In genomic region chr11:98448191-98448790, GRCm38 (mm10) we compare ENCODE assay signal across 9 mouse cellular contexts. TPM values are rescaled to one million over a fixed set of nuclear protein-coding genes. Genes with fewer than 3 reads are reported as not detected.
DNase-seq lines count a peak whose midpoint lies in the region; ATAC-seq and TF ChIP-seq lines count a peak whose summit lies in the region.
"Had no signal": no experiment of that assay in that cellular context is flagged by ENCODE, and none has a peak within 500 bp of the region (broad histone marks: within the 10 kb centered on the region; RNA-seq: fewer than 3 reads in every experiment).

No protein-coding gene starts in this region.

- H3K27ac ChIP-seq in limb, embryonic 12.5 days, result no peak overlapping the region
- H3K27ac ChIP-seq in limb, embryonic 10.5 days, result no peak overlapping the region
- no peak overlapping the region for H3K27ac ChIP-seq in embryonic facial prominence, embryonic 14.5 days (replicated peaks; ENCODE audit: low read depth, low read length)
- H3K27ac ChIP-seq in limb, embryonic 13.5 days, result no peak overlapping the region
- peak overlapping the region; percentile 92 for H3K27ac ChIP-seq in stomach, embryonic 14.5 days (ENCODE audit: low read length)
- H3K27ac ChIP-seq in forebrain, postnatal 0 days (ENCODE audit: low read depth, low read length), result no peak overlapping the region

- H3K36me3 ChIP-seq in limb, embryonic 12.5 days, result no peaks in the 10 kb centered on the region
- H3K36me3 ChIP-seq in limb, embryonic 10.5 days, result no peaks in the 10 kb centered on the region
- no peaks in the 10 kb centered on the region for H3K36me3 ChIP-seq in embryonic facial prominence, embryonic 14.5 days (ENCODE audit: control insufficient read depth, insufficient read depth, low read length)
- no peaks in the 10 kb centered on the region for H3K36me3 ChIP-seq in limb, embryonic 13.5 days
- H3K36me3 ChIP-seq in stomach, embryonic 14.5 days (ENCODE audit: control insufficient read depth, insufficient read depth, low read length), result peaks cover 9% of the 10 kb centered on the region; the same call in 1 of the 2 replicates
- no peaks in the 10 kb centered on the region for H3K36me3 ChIP-seq in forebrain, postnatal 0 days (ENCODE audit: insufficient read depth)

- no peak for ATAC-seq in limb, embryonic 12.5 days (ENCODE audit: insufficient number of reproducible peaks, insufficient read depth, low FRiP score, low TSS enrichment, low read depth)
- ATAC-seq in embryonic facial prominence, embryonic 14.5 days (ENCODE audit: low read depth), result no peak
- no peak for ATAC-seq in limb, embryonic 13.5 days (ENCODE audit: low FRiP score, low read depth)
- peak; percentile 43 for ATAC-seq in stomach, embryonic 14.5 days (ENCODE audit: insufficient number of reproducible peaks, insufficient read depth, low FRiP score, low read depth)
- ATAC-seq in forebrain, postnatal 0 days, result no peak

- no peaks in the 10 kb centered on the region for H3K9me3 ChIP-seq in limb, embryonic 12.5 days
- no peaks in the 10 kb centered on the region for H3K9me3 ChIP-seq in limb, embryonic 10.5 days (replicated peaks)
- H3K9me3 ChIP-seq in embryonic facial prominence, embryonic 14.5 days (ENCODE audit: control insufficient read depth, low read length), result no peaks in the 10 kb centered on the region
- H3K9me3 ChIP-seq in limb, embryonic 13.5 days, result no peaks in the 10 kb centered on the region
- no peaks in the 10 kb centered on the region for H3K9me3 ChIP-seq in stomach, embryonic 14.5 days (ENCODE audit: control insufficient read depth, low read depth, low read length)
- H3K9me3 ChIP-seq in forebrain, postnatal 0 days (ENCODE audit: low read length), result no peaks in the 10 kb centered on the region

- peak overlapping the region; percentile 44 for H3K4me2 ChIP-seq in limb, embryonic 12.5 days
- peak overlapping the region; percentile 42 for H3K4me2 ChIP-seq in embryonic facial prominence, embryonic 14.5 days (ENCODE audit: low read depth, low read length)
- H3K4me2 ChIP-seq in limb, embryonic 13.5 days (replicated peaks), result peak overlapping the region; percentile 52
- H3K4me2 ChIP-seq in stomach, embryonic 14.5 days (replicated peaks; ENCODE audit: low read depth, low read length), result peak overlapping the region; percentile 43
- no peak overlapping the region for H3K4me2 ChIP-seq in forebrain, postnatal 0 days (ENCODE audit: low read depth)

- H3K4me1 ChIP-seq in limb, embryonic 12.5 days (replicated peaks), result peaks cover 18% of the 10 kb centered on the region
- peaks cover 35% of the 10 kb centered on the region for H3K4me1 ChIP-seq in limb, embryonic 10.5 days
- H3K4me1 ChIP-seq in embryonic facial prominence, embryonic 14.5 days (ENCODE audit: control insufficient read depth, insufficient read depth, low read length), result no peaks in the 10 kb centered on the region
- H3K4me1 ChIP-seq in limb, embryonic 13.5 days, result peaks cover 16% of the 10 kb centered on the region
- no peaks in the 10 kb centered on the region for H3K4me1 ChIP-seq in stomach, embryonic 14.5 days (ENCODE audit: control insufficient read depth, insufficient read depth, low read length)
- H3K4me1 ChIP-seq in forebrain, postnatal 0 days (ENCODE audit: insufficient read depth), result no peaks in the 10 kb centered on the region

- 38% methylated on average over 13 of the region's 13 CpGs for WGBS in limb, embryonic 12.5 days
- WGBS in limb, embryonic 10.5 days, result 37% methylated on average over 13 of the region's 13 CpGs
- WGBS in embryonic facial prominence, embryonic 14.5 days, result 32% methylated on average over 10 of the region's 13 CpGs
- WGBS in limb, embryonic 13.5 days, result 47% methylated on average over 11 of the region's 13 CpGs
- WGBS in stomach, embryonic 14.5 days, result 38% methylated on average over 13 of the region's 13 CpGs
- 45% methylated on average over 13 of the region's 13 CpGs for WGBS in forebrain, postnatal 0 days

- H3K9ac ChIP-seq in limb, embryonic 12.5 days (replicated peaks), result no peak overlapping the region
- H3K9ac ChIP-seq in embryonic facial prominence, embryonic 14.5 days (ENCODE audit: low read depth, low read length), result peak overlapping the region; percentile 40; the same call in 1 of the 2 replicates
- no peak overlapping the region for H3K9ac ChIP-seq in limb, embryonic 13.5 days
- H3K9ac ChIP-seq in stomach, embryonic 14.5 days (replicated peaks; ENCODE audit: low read depth, low read length), result peak overlapping the region; percentile 55; the same call in 1 of the 2 replicates
- H3K9ac ChIP-seq in forebrain, postnatal 0 days, result no peak overlapping the region

- H3K27me3 ChIP-seq in limb, embryonic 12.5 days, result peaks cover 42% of the 10 kb centered on the region
- peaks cover 57% of the 10 kb centered on the region for H3K27me3 ChIP-seq in limb, embryonic 10.5 days (ENCODE audit: low read depth, poor library complexity, severe bottlenecking)
- H3K27me3 ChIP-seq in embryonic facial prominence, embryonic 14.5 days (replicated peaks; ENCODE audit: control insufficient read depth, insufficient read depth, low read length), result peaks cover 28% of the 10 kb centered on the region
- peaks cover 51% of the 10 kb centered on the region for H3K27me3 ChIP-seq in limb, embryonic 13.5 days
- H3K27me3 ChIP-seq in stomach, embryonic 14.5 days (ENCODE audit: control insufficient read depth, insufficient read depth, low read length), result 0 out of 2 replicates have a peak, but pooled peaks cover 7% of the 10 kb centered on the region
- H3K27me3 ChIP-seq in forebrain, postnatal 0 days (ENCODE audit: insufficient read depth, low read length), result peaks cover 19% of the 10 kb centered on the region

- no peak for TF ChIP-seq CTCF in forebrain, postnatal 0 days (IDR thresholded peaks at IDR 0.05; ENCODE audit: low read depth)

- DNase-seq in limb, embryonic 10.5 days (ENCODE audit: low spot score), result no peak
- no peak for DNase-seq in embryonic facial prominence, embryonic 14.5 days (ENCODE audit: low spot score)
- no peak for DNase-seq in cerebellum, adult 9-11 months
- DNase-seq in forebrain, postnatal 0 days, result no peak
- no peak for DNase-seq in c-Kit-positive CD71-positive TER-119-positive erythroid progenitor cells, embryonic 14.5 days (ENCODE audit: low spot score)

- H3K4me3 ChIP-seq in limb, embryonic 12.5 days (replicated peaks), result 0 out of 2 replicates have a peak overlapping the region, but pooled peaks have one; percentile 27
- H3K4me3 ChIP-seq in limb, embryonic 10.5 days, result no peak overlapping the region; the same call in 1 of the 2 replicates
- H3K4me3 ChIP-seq in embryonic facial prominence, embryonic 14.5 days (ENCODE audit: low read depth, low read length), result peak overlapping the region; percentile 27
- H3K4me3 ChIP-seq in limb, embryonic 13.5 days, result peak overlapping the region; percentile 32
- peak overlapping the region; percentile 42 for H3K4me3 ChIP-seq in stomach, embryonic 14.5 days (ENCODE audit: low read depth, low read length)
- H3K4me3 ChIP-seq in forebrain, postnatal 0 days (ENCODE audit: low read depth, low read length), result no peak overlapping the region
- H3K4me3 ChIP-seq: myocyte had no signal

RNA-seq across cellular contexts. Expression of gene Grb7, which starts 2.1 kb away (rescaled TPM):
- 5.1 and 5.4 TPM in 2 replicates for polyA plus RNA-seq in limb, embryonic 12.5 days (2016; fragmentation: Nextera tagmentation; extraction: Ambion mirVana)
- 6.4 and 9.5 TPM in 2 replicates for polyA plus RNA-seq in limb, embryonic 10.5 days (2016; fragmentation: Nextera tagmentation; extraction: Ambion mirVana)
- polyA plus RNA-seq in embryonic facial prominence, embryonic 14.5 days (2014; fragmentation: Nextera tagmentation; extraction: Ambion mirVana), result 8.3 and 8.8 TPM in 2 replicates
- 5.2 and 6.7 TPM in 2 replicates for polyA plus RNA-seq in limb, embryonic 13.5 days (2015; fragmentation: Nextera tagmentation; extraction: Ambion mirVana)
- polyA plus RNA-seq in stomach, embryonic 14.5 days (2014; fragmentation: Nextera tagmentation; extraction: Ambion mirVana), result 44.0 and 44.3 TPM in 2 replicates
- 1.2 and 2.1 TPM in 2 replicates for total RNA-seq in forebrain, postnatal 0 days (2014; rRNA removed)
- polyA plus RNA-seq in forebrain, postnatal 0 days (2015; fragmentation: Nextera tagmentation; extraction: Ambion mirVana), result 0.88 and 1.3 TPM in 2 replicates
- polyA plus RNA-seq: myocyte had no signal

RNA-seq across cellular contexts. Expression of gene Mien1, which starts 9.5 kb away (rescaled TPM):
- polyA plus RNA-seq in limb, embryonic 12.5 days (2016; fragmentation: Nextera tagmentation; extraction: Ambion mirVana), result 74.4 and 79.8 TPM in 2 replicates
- polyA plus RNA-seq in limb, embryonic 10.5 days (2016; fragmentation: Nextera tagmentation; extraction: Ambion mirVana), result 76.8 and 81.3 TPM in 2 replicates
- polyA plus RNA-seq in embryonic facial prominence, embryonic 14.5 days (2014; fragmentation: Nextera tagmentation; extraction: Ambion mirVana), result 92.4 and 102 TPM in 2 replicates
- 76.0 and 79.4 TPM in 2 replicates for polyA plus RNA-seq in limb, embryonic 13.5 days (2015; fragmentation: Nextera tagmentation; extraction: Ambion mirVana)
- 98.0 and 101 TPM in 2 replicates for polyA plus RNA-seq in stomach, embryonic 14.5 days (2014; fragmentation: Nextera tagmentation; extraction: Ambion mirVana)
- total RNA-seq in forebrain, postnatal 0 days (2014; rRNA removed), result 73.1 and 105 TPM in 2 replicates
- 272 and 326 TPM in 2 replicates for polyA plus RNA-seq in forebrain, postnatal 0 days (2015; fragmentation: Nextera tagmentation; extraction: Ambion mirVana)

RNA-seq across cellular contexts. Expression of gene Erbb2, which starts 36.0 kb away (rescaled TPM):
- 40.8 and 45.7 TPM in 2 replicates for polyA plus RNA-seq in limb, embryonic 12.5 days (2016; fragmentation: Nextera tagmentation; extraction: Ambion mirVana)
- 24.5 and 30.9 TPM in 2 replicates for polyA plus RNA-seq in limb, embryonic 10.5 days (2016; fragmentation: Nextera tagmentation; extraction: Ambion mirVana)
- 48.3 and 54.8 TPM in 2 replicates for polyA plus RNA-seq in embryonic facial prominence, embryonic 14.5 days (2014; fragmentation: Nextera tagmentation; extraction: Ambion mirVana)
- polyA plus RNA-seq in limb, embryonic 13.5 days (2015; fragmentation: Nextera tagmentation; extraction: Ambion mirVana), result 47.3 and 53.0 TPM in 2 replicates
- polyA plus RNA-seq in stomach, embryonic 14.5 days (2014; fragmentation: Nextera tagmentation; extraction: Ambion mirVana), result 48.0 and 50.1 TPM in 2 replicates
- 3.8 and 4.9 TPM in 2 replicates for total RNA-seq in forebrain, postnatal 0 days (2014; rRNA removed)
- polyA plus RNA-seq in forebrain, postnatal 0 days (2015; fragmentation: Nextera tagmentation; extraction: Ambion mirVana), result 2.4 and 3.7 TPM in 2 replicates

RNA-seq across cellular contexts. Expression of gene Pgap3, which starts 48.0 kb away (rescaled TPM):
- polyA plus RNA-seq in limb, embryonic 12.5 days (2016; fragmentation: Nextera tagmentation; extraction: Ambion mirVana), result 7.9 and 9.7 TPM in 2 replicates
- 9.7 and 10.5 TPM in 2 replicates for polyA plus RNA-seq in limb, embryonic 10.5 days (2016; fragmentation: Nextera tagmentation; extraction: Ambion mirVana)
- polyA plus RNA-seq in embryonic facial prominence, embryonic 14.5 days (2014; fragmentation: Nextera tagmentation; extraction: Ambion mirVana), result 9.3 and 10.5 TPM in 2 replicates
- 10.4 and 12.4 TPM in 2 replicates for polyA plus RNA-seq in limb, embryonic 13.5 days (2015; fragmentation: Nextera tagmentation; extraction: Ambion mirVana)
- 12.6 and 13.6 TPM in 2 replicates for polyA plus RNA-seq in stomach, embryonic 14.5 days (2014; fragmentation: Nextera tagmentation; extraction: Ambion mirVana)
- total RNA-seq in forebrain, postnatal 0 days (2014; rRNA removed), result 10.9 and 11.0 TPM in 2 replicates
- polyA plus RNA-seq in forebrain, postnatal 0 days (2015; fragmentation: Nextera tagmentation; extraction: Ambion mirVana), result 7.1 and 7.6 TPM in 2 replicates

Comparison
In these comparisons a context has a peak if more than half of its experiments do, and no peak if none do; other contexts are left out.
1. H3K4me3 ChIP-seq: peak in limb, embryonic 12.5 days (single experiment), embryonic facial prominence, embryonic 14.5 days (single experiment), limb, embryonic 13.5 days (single experiment) and stomach, embryonic 14.5 days (single experiment); none in limb, embryonic 10.5 days (single experiment) and forebrain, postnatal 0 days (single experiment).
2. H3K9ac ChIP-seq: peak in embryonic facial prominence, embryonic 14.5 days (single experiment) and stomach, embryonic 14.5 days (single experiment); none in limb, embryonic 12.5 days (single experiment), limb, embryonic 13.5 days (single experiment) and forebrain, postnatal 0 days (single experiment).